Mouse (Mus musculus): ENCODE results near the gene Tmem125. TPM values are rescaled to one million over a fixed set of nuclear protein-coding genes. Genes with fewer than 3 reads are reported as not detected.

Gene Tmem125
- total RNA-seq, 2 experiments from 2014 or later: 0.12 TPM; not detected in 1

DNA sequence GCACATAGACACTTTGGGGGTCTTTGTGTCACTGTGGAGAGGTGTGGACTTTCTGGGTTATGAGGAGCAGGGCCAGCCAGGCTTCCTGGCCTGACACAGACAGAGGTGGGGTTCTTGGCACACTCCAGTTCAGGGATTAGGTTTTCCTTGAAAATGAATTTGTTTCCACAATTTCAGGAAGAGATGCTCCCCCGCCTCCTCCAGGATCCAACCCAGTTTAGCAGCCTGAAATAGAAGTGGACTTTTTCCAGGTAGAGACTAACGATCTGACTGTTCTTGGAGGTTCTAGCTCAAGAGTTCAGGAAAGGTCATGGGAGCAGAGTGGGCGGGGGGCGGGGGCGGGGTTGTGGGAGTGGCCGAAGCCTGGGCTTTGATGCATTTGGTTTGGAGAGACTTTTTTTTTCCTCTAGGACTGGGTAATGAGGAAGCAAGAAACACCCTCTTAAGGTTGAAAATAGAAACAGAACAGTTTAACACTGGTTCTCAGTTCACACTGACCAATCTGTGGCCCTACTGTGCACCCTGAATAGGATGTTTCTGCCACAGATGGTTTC, 43.6 kb downstream of the Tmem125 start:
- DNase-seq: peak; percentile 40 to 46
- intact Hi-C loops (cut with DNase I): no loop called here

Other genes starting within 250 kb of the Tmem125 start
- gene Szt2, start 134.8 kb downstream of the Tmem125 start, total RNA-seq (2021): 10 to 100 TPM; 12.8 to 12.9 TPM
- gene Med8, start 134.7 kb downstream of the Tmem125 start, total RNA-seq (2021): 10 to 100 TPM; 44.3 to 46.2 TPM
- 10 to 100 TPM; 37.5 to 37.7 TPM for gene Elovl1, start 116.0 kb downstream of the Tmem125 start, total RNA-seq (2021)
- gene Cdc20, start 106.7 kb downstream of the Tmem125 start, total RNA-seq (2021): 10 to 100 TPM; 24.9 to 25.3 TPM
- under 1 TPM; 0.12 to 0.34 TPM for gene Mpl, start 86.5 kb downstream of the Tmem125 start, total RNA-seq (2021)
- gene Tie1, start 54.0 kb downstream of the Tmem125 start, total RNA-seq (2021): 100 to 1,000 TPM; 114 to 120 TPM
- not detected for gene 2610528J11Rik, start 17.0 kb downstream of the Tmem125 start, total RNA-seq (2021)
- under 1 TPM; 0.07 to 0.17 TPM for gene Cfap57, start 76.7 kb upstream of the Tmem125 start, total RNA-seq (2021)
- 10 to 100 TPM; 39.8 to 49.6 TPM for gene Ebna1bp2, start 76.8 kb upstream of the Tmem125 start, total RNA-seq (2021)
- gene Olfr62, start 114.9 kb upstream of the Tmem125 start, total RNA-seq (2021): not detected
- gene Olfr1342, start 148.7 kb upstream of the Tmem125 start, total RNA-seq (2021): not detected
- not detected for gene Olfr1341, start 159.5 kb upstream of the Tmem125 start, total RNA-seq (2021)
- not detected for gene Olfr1340, start 176.1 kb upstream of the Tmem125 start, total RNA-seq (2021)
- gene Olfr1339, start 188.1 kb upstream of the Tmem125 start, total RNA-seq (2021): not detected
- not detected for gene Olfr1338, start 214.7 kb upstream of the Tmem125 start, total RNA-seq (2021)
- not detected for gene Olfr1337, start 238.5 kb upstream of the Tmem125 start, total RNA-seq (2021)